ENCODE assay signal across 17 mouse cellular contexts in the genomic region with DNA sequence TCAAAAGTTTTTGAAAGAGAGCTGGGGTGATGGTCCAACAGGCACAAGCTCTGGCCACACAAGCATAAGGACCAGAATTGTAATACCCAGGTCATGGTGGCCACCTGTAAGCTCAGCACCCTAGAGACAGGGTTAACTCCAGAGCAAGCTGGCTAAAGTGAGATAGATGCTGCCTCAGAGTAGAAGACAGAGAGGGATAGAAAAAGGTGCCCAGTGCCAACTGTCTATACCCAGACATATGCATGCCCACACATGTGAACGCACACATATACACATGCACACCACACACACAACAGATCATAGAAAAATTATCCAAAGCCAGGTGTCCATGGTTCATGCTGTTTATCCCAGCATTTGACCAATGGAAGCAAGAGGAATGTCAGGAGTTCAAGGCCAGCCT. TPM values are rescaled to one million over a fixed set of nuclear protein-coding genes. Genes with fewer than 3 reads are reported as not detected.
A peak's percentile ranks its signal among the peaks of the same experiment; 100 is the strongest.
DNase-seq lines count a peak whose midpoint lies in the region; ATAC-seq lines count a peak whose summit lies in the region.
"Had no signal": no experiment of that assay in that cellular context is flagged by ENCODE, and none has a peak within 500 bp of the region (broad histone marks: within the 10 kb centered on the region; RNA-seq: fewer than 3 reads in every experiment).

No protein-coding gene starts in this region.

- H3K36me3 ChIP-seq in forebrain, embryonic 15.5 days: no peaks in the 10 kb centered on the region
- no peaks in the 10 kb centered on the region for H3K36me3 ChIP-seq in forebrain, embryonic 14.5 days (ENCODE audit: control insufficient read depth, insufficient read depth, low read length)
- H3K36me3 ChIP-seq in limb, embryonic 11.5 days (ENCODE audit: control insufficient read depth, insufficient read depth, low read length): no peaks in the 10 kb centered on the region
- H3K36me3 ChIP-seq in limb, embryonic 10.5 days: no peaks in the 10 kb centered on the region
- H3K36me3 ChIP-seq in midbrain, embryonic 13.5 days: no peaks in the 10 kb centered on the region
- H3K36me3 ChIP-seq in midbrain, embryonic 16.5 days (ENCODE audit: control insufficient read depth, insufficient read depth, low read length): no peaks in the 10 kb centered on the region
- H3K36me3 ChIP-seq in neural tube, embryonic 13.5 days: no peaks in the 10 kb centered on the region
- H3K36me3 ChIP-seq: embryonic facial prominence, embryonic 15.5 days; liver, embryonic 13.5 days; lung, embryonic 15.5 days had no signal

- no peak overlapping the region for H3K4me2 ChIP-seq in forebrain, embryonic 15.5 days (replicated peaks)
- H3K4me2 ChIP-seq in forebrain, embryonic 14.5 days (ENCODE audit: low read length): no peak overlapping the region
- H3K4me2 ChIP-seq in limb, embryonic 11.5 days (ENCODE audit: low read depth, severe bottlenecking): no peak overlapping the region
- no peak overlapping the region for H3K4me2 ChIP-seq in midbrain, embryonic 13.5 days (replicated peaks)
- no peak overlapping the region for H3K4me2 ChIP-seq in midbrain, embryonic 16.5 days (ENCODE audit: low read length)
- H3K4me2 ChIP-seq in neural tube, embryonic 13.5 days: no peak overlapping the region
- H3K4me2 ChIP-seq: embryonic facial prominence, embryonic 15.5 days; heart, embryonic 12.5 days; liver, embryonic 13.5 days; lung, embryonic 15.5 days had no signal

- H3K27ac ChIP-seq in forebrain, embryonic 15.5 days (replicated peaks): no peak overlapping the region
- H3K27ac ChIP-seq in forebrain, embryonic 14.5 days (ENCODE audit: low read depth, low read length): no peak overlapping the region
- H3K27ac ChIP-seq in limb, embryonic 11.5 days (replicated peaks; ENCODE audit: low read depth, low read length): no peak overlapping the region
- H3K27ac ChIP-seq in limb, embryonic 10.5 days: no peak overlapping the region
- H3K27ac ChIP-seq in midbrain, embryonic 13.5 days: no peak overlapping the region
- no peak overlapping the region for H3K27ac ChIP-seq in midbrain, embryonic 16.5 days (ENCODE audit: low read length)
- no peak overlapping the region for H3K27ac ChIP-seq in neural tube, embryonic 13.5 days (replicated peaks)
- H3K27ac ChIP-seq: embryonic facial prominence, embryonic 15.5 days; left cerebral cortex, adult 2 months; liver, embryonic 13.5 days; lung, embryonic 15.5 days had no signal

- no peaks in the 10 kb centered on the region for H3K27me3 ChIP-seq in forebrain, embryonic 15.5 days
- no peaks in the 10 kb centered on the region for H3K27me3 ChIP-seq in forebrain, embryonic 14.5 days (replicated peaks; ENCODE audit: control insufficient read depth, insufficient read depth, low read length)
- H3K27me3 ChIP-seq in limb, embryonic 11.5 days (ENCODE audit: control insufficient read depth, insufficient read depth, low read length): no peaks in the 10 kb centered on the region
- H3K27me3 ChIP-seq in limb, embryonic 10.5 days (ENCODE audit: low read depth, poor library complexity, severe bottlenecking): no peaks in the 10 kb centered on the region
- no peaks in the 10 kb centered on the region for H3K27me3 ChIP-seq in midbrain, embryonic 13.5 days
- H3K27me3 ChIP-seq in midbrain, embryonic 16.5 days (ENCODE audit: control insufficient read depth, insufficient read depth, low read depth, low read length): no peaks in the 10 kb centered on the region
- no peaks in the 10 kb centered on the region for H3K27me3 ChIP-seq in neural tube, embryonic 13.5 days
- H3K27me3 ChIP-seq: embryonic facial prominence, embryonic 15.5 days; heart, embryonic 12.5 days; liver, embryonic 13.5 days; lung, embryonic 15.5 days had no signal

- no peak for DNase-seq in forebrain, embryonic 14.5 days (ENCODE audit: low spot score)
- DNase-seq in limb, embryonic 11.5 days (ENCODE audit: low spot score): no peak
- no peak for DNase-seq in limb, embryonic 10.5 days (ENCODE audit: low spot score)
- no peak for DNase-seq in urinary bladder, postnatal 14 days (ENCODE audit: low spot score)
- DNase-seq: adrenal gland, postnatal 25 days; heart, adult 11 months had no signal

- no peaks in the 10 kb centered on the region for H3K9me3 ChIP-seq in forebrain, embryonic 15.5 days
- no peaks in the 10 kb centered on the region for H3K9me3 ChIP-seq in forebrain, embryonic 14.5 days (replicated peaks; ENCODE audit: control insufficient read depth, low read length)
- no peaks in the 10 kb centered on the region for H3K9me3 ChIP-seq in limb, embryonic 11.5 days (ENCODE audit: control insufficient read depth, low read length)
- H3K9me3 ChIP-seq in limb, embryonic 10.5 days (replicated peaks): no peaks in the 10 kb centered on the region
- no peaks in the 10 kb centered on the region for H3K9me3 ChIP-seq in midbrain, embryonic 13.5 days
- no peaks in the 10 kb centered on the region for H3K9me3 ChIP-seq in midbrain, embryonic 16.5 days (replicated peaks; ENCODE audit: control insufficient read depth, low read length, poor library complexity, severe bottlenecking)
- H3K9me3 ChIP-seq in neural tube, embryonic 13.5 days: no peaks in the 10 kb centered on the region
- H3K9me3 ChIP-seq: embryonic facial prominence, embryonic 15.5 days; heart, embryonic 12.5 days; liver, embryonic 13.5 days; lung, embryonic 15.5 days had no signal

- H3K4me3 ChIP-seq in forebrain, embryonic 15.5 days: no peak overlapping the region
- H3K4me3 ChIP-seq in forebrain, embryonic 14.5 days (ENCODE audit: low read depth, low read length): no peak overlapping the region
- no peak overlapping the region for H3K4me3 ChIP-seq in limb, embryonic 11.5 days (ENCODE audit: low read depth, low read length)
- H3K4me3 ChIP-seq in limb, embryonic 10.5 days: no peak overlapping the region
- no peak overlapping the region for H3K4me3 ChIP-seq in midbrain, embryonic 13.5 days (replicated peaks)
- H3K4me3 ChIP-seq in midbrain, embryonic 16.5 days (ENCODE audit: low read depth, low read length): no peak overlapping the region
- no peak overlapping the region for H3K4me3 ChIP-seq in neural tube, embryonic 13.5 days
- H3K4me3 ChIP-seq: embryonic facial prominence, embryonic 15.5 days; heart, embryonic 12.5 days; left cerebral cortex, adult 2 months; liver, embryonic 13.5 days; lung, embryonic 15.5 days; myocyte had no signal

- 0 out of 2 replicates have a peak, but pooled peaks cover 3% of the 10 kb centered on the region for H3K4me1 ChIP-seq in forebrain, embryonic 15.5 days
- no peaks in the 10 kb centered on the region for H3K4me1 ChIP-seq in forebrain, embryonic 14.5 days (ENCODE audit: control insufficient read depth, insufficient read depth, low read length)
- H3K4me1 ChIP-seq in limb, embryonic 11.5 days (ENCODE audit: control insufficient read depth, insufficient read depth, low read length): no peaks in the 10 kb centered on the region
- no peaks in the 10 kb centered on the region for H3K4me1 ChIP-seq in limb, embryonic 10.5 days
- no peaks in the 10 kb centered on the region for H3K4me1 ChIP-seq in midbrain, embryonic 13.5 days (replicated peaks)
- no peaks in the 10 kb centered on the region for H3K4me1 ChIP-seq in midbrain, embryonic 16.5 days (ENCODE audit: control insufficient read depth, insufficient read depth, low read length)
- H3K4me1 ChIP-seq in neural tube, embryonic 13.5 days (replicated peaks): no peaks in the 10 kb centered on the region
- H3K4me1 ChIP-seq: embryonic facial prominence, embryonic 15.5 days; heart, embryonic 12.5 days; lung, embryonic 15.5 days had no signal

- ATAC-seq in forebrain, embryonic 15.5 days (replicated peaks): peak; percentile 21; the same call in 1 of the 2 replicates
- ATAC-seq in forebrain, embryonic 14.5 days: no peak
- peak; percentile 29; the same call in 1 of the 2 replicates for ATAC-seq in limb, embryonic 11.5 days (ENCODE audit: insufficient number of reproducible peaks, low FRiP score, low TSS enrichment, low read depth)
- peak; percentile 56; the same call in 1 of the 2 replicates for ATAC-seq in midbrain, embryonic 13.5 days
- ATAC-seq in midbrain, embryonic 16.5 days: no peak
- ATAC-seq in neural tube, embryonic 13.5 days (ENCODE audit: low read depth): peak; percentile 59; the same call in 1 of the 2 replicates
- ATAC-seq: intestine, postnatal 0 days had no signal

- H3K9ac ChIP-seq in forebrain, embryonic 15.5 days (replicated peaks): no peak overlapping the region
- H3K9ac ChIP-seq in forebrain, embryonic 14.5 days (ENCODE audit: low read length): no peak overlapping the region
- H3K9ac ChIP-seq in limb, embryonic 11.5 days (ENCODE audit: low read length): no peak overlapping the region
- H3K9ac ChIP-seq in midbrain, embryonic 13.5 days (replicated peaks): no peak overlapping the region
- H3K9ac ChIP-seq in midbrain, embryonic 16.5 days (ENCODE audit: low read depth, low read length): no peak overlapping the region
- no peak overlapping the region for H3K9ac ChIP-seq in neural tube, embryonic 13.5 days
- H3K9ac ChIP-seq: embryonic facial prominence, embryonic 15.5 days; heart, embryonic 12.5 days; liver, embryonic 13.5 days; lung, embryonic 15.5 days had no signal

- WGBS in forebrain, embryonic 15.5 days: 100% methylated on average over 1 of the region's 1 CpGs
- WGBS in forebrain, embryonic 14.5 days: 94% methylated on average over 1 of the region's 1 CpGs
- 97% methylated on average over 1 of the region's 1 CpGs for WGBS in limb, embryonic 11.5 days
- 97% methylated on average over 1 of the region's 1 CpGs for WGBS in limb, embryonic 10.5 days
- 91% methylated on average over 1 of the region's 1 CpGs for WGBS in midbrain, embryonic 13.5 days
- 93% methylated on average over 1 of the region's 1 CpGs for WGBS in midbrain, embryonic 16.5 days
- 92% methylated on average over 1 of the region's 1 CpGs for WGBS in neural tube, embryonic 13.5 days

RNA-seq across cellular contexts. Expression of gene Slc17a8, which starts 9.5 kb away (rescaled TPM):
- polyA plus RNA-seq in forebrain, embryonic 15.5 days (2015; fragmentation: Nextera tagmentation; extraction: Ambion mirVana): 0.29 and 0.38 TPM in 2 replicates
- polyA plus RNA-seq in forebrain, embryonic 14.5 days (2014; fragmentation: Nextera tagmentation; extraction: Ambion mirVana): 0.07 and 0.11 TPM in 2 replicates
- polyA plus RNA-seq in limb, embryonic 11.5 days (2014; fragmentation: Nextera tagmentation; extraction: Ambion mirVana): not detected in 2 replicates
- not detected in 2 replicates for polyA plus RNA-seq in limb, embryonic 10.5 days (2016; fragmentation: Nextera tagmentation; extraction: Ambion mirVana)
- polyA plus RNA-seq in midbrain, embryonic 13.5 days (2015; fragmentation: Nextera tagmentation; extraction: Ambion mirVana): 1.0 and 2.3 TPM in 2 replicates
- 2.0 and 2.7 TPM in 2 replicates for polyA plus RNA-seq in midbrain, embryonic 16.5 days (2015; fragmentation: Nextera tagmentation; extraction: Ambion mirVana)
- 0.14 and 0.19 TPM in 2 replicates for polyA plus RNA-seq in neural tube, embryonic 13.5 days (2015; fragmentation: Nextera tagmentation; extraction: Ambion mirVana)
- polyA plus RNA-seq: lung, embryonic 15.5 days; myocyte had no signal

RNA-seq across cellular contexts. Expression of gene Scyl2, which starts 55.5 kb away (rescaled TPM):
- 9.0 and 9.2 TPM in 2 replicates for polyA plus RNA-seq in forebrain, embryonic 15.5 days (2015; fragmentation: Nextera tagmentation; extraction: Ambion mirVana)
- 17.1 and 20.2 TPM in 2 replicates for polyA plus RNA-seq in forebrain, embryonic 14.5 days (2014; fragmentation: Nextera tagmentation; extraction: Ambion mirVana)
- 14.6 and 20.4 TPM in 2 replicates for polyA plus RNA-seq in limb, embryonic 11.5 days (2014; fragmentation: Nextera tagmentation; extraction: Ambion mirVana)
- polyA plus RNA-seq in limb, embryonic 10.5 days (2016; fragmentation: Nextera tagmentation; extraction: Ambion mirVana): 6.6 and 9.0 TPM in 2 replicates
- polyA plus RNA-seq in midbrain, embryonic 13.5 days (2015; fragmentation: Nextera tagmentation; extraction: Ambion mirVana): 10.5 and 11.0 TPM in 2 replicates
- polyA plus RNA-seq in midbrain, embryonic 16.5 days (2015; fragmentation: Nextera tagmentation; extraction: Ambion mirVana): 7.8 and 9.8 TPM in 2 replicates
- 8.6 and 9.1 TPM in 2 replicates for polyA plus RNA-seq in neural tube, embryonic 13.5 days (2015; fragmentation: Nextera tagmentation; extraction: Ambion mirVana)

Comparison
In these comparisons a context has a peak if more than half of its experiments do, and no peak if none do; other contexts are left out.
1. ATAC-seq: peak in forebrain, embryonic 15.5 days (single experiment), limb, embryonic 11.5 days (single experiment), midbrain, embryonic 13.5 days (single experiment) and neural tube, embryonic 13.5 days (single experiment); none in forebrain, embryonic 14.5 days (single experiment) and midbrain, embryonic 16.5 days (single experiment).